Mouse (Mus musculus) kidney, postnatal 0 days (tissue): ENCODE measurements around the gene Ceacam2. TPM values are rescaled to one million over a fixed set of nuclear protein-coding genes. Genes with fewer than 3 reads are reported as not detected.
"Not testable (repeated sequence)": the region's sequence is repeated elsewhere in the genome, so short reads cannot be mapped to it uniquely, and the experiment has no call there.

Experiments used
- ATAC-seq: fragments of 200-750 bp; cut with Nextera tagmentation; replicated peaks from 2 replicates; pipeline ENCODE4 v1.8.0; 2017; ENCODE audit warnings: low read depth, moderate number of reproducible peaks, moderate TSS enrichment, moderate library complexity; ENCODE audit not compliant: low FRiP score
- DNase-seq: peaks from one replicate; pipeline ENCODE4 v3.0.0-alpha.2; 2016; ENCODE audit warnings: low spot score
- H3K27ac ChIP-seq: fragments of 300-500 bp; sonication (generic); 2 replicates; pipeline ENCODE4 v1.5.1; 2014; ENCODE audit warnings: mild to moderate bottlenecking
- H3K27me3 ChIP-seq: fragments of 300-500 bp; sonication (generic); 2 replicates; pipeline ENCODE4 v1.6.1; 2014; ENCODE audit warnings: low read length, mixed read lengths; ENCODE audit not compliant: insufficient read depth
- H3K36me3 ChIP-seq: fragments of 300-500 bp; sonication (generic); 2 replicates; pipeline ENCODE4 v1.6.1; 2014; ENCODE audit warnings: low read length, mixed read lengths; ENCODE audit not compliant: insufficient read depth
- H3K4me1 ChIP-seq: fragments of 300-500 bp; sonication (generic); replicated peaks from 2 replicates; pipeline ENCODE4 v1.6.1; 2014; ENCODE audit warnings: antibody characterized with exemption, low read length, mixed read lengths; ENCODE audit not compliant: insufficient read depth
- H3K4me2 ChIP-seq: fragments of 300-500 bp; sonication (generic); 2 replicates; pipeline ENCODE4 v1.6.1; 2014; ENCODE audit warnings: mild to moderate bottlenecking, low read length, moderate library complexity, mixed read lengths
- H3K4me3 ChIP-seq: fragments of 300-500 bp; sonication (generic); replicated peaks from 2 replicates; pipeline ENCODE4 v1.5.1; 2014; ENCODE audit warnings: low read depth, low read length
- H3K9ac ChIP-seq: fragments of 300-500 bp; sonication (generic); 2 replicates; pipeline ENCODE4 v1.6.1; 2014; ENCODE audit warnings: low read depth, low read length
- H3K9me3 ChIP-seq: fragments of 300-500 bp; sonication (generic); replicated peaks from 2 replicates; pipeline ENCODE4 v1.6.1; 2016; ENCODE audit warnings: low read length, inconsistent platforms, mixed read lengths
- CTCF ChIP-seq: IDR thresholded peaks from 2 replicates; pipeline ENCODE4 v1.5.1; 2016; ENCODE audit warnings: antibody characterized with exemption, low read depth, mild to moderate bottlenecking, moderate library complexity
- WGBS: fragments of 180-500 bp; shearing (Covaris S2); extraction: QIAGEN DNeasy Blood & Tissue Kit; methylation state at CpG from one replicate; pipeline ENCODE4 v1.1.7; 2014; 5-methylcytosine and 5-hydroxymethylcytosine counted together
- polyA plus RNA-seq: library from polyadenylated mRNA; unstranded; fragments of >200 nt; fragmentation: Nextera tagmentation; extraction: Ambion mirVana; gene quantifications from 2 replicates; pipeline ENCODE4 v1.2.1, GENCODE M21; 2015

The Ceacam2 gene
- polyA plus RNA-seq, 1 experiment from 2014 or later, result 0.07 TPM

DNA sequence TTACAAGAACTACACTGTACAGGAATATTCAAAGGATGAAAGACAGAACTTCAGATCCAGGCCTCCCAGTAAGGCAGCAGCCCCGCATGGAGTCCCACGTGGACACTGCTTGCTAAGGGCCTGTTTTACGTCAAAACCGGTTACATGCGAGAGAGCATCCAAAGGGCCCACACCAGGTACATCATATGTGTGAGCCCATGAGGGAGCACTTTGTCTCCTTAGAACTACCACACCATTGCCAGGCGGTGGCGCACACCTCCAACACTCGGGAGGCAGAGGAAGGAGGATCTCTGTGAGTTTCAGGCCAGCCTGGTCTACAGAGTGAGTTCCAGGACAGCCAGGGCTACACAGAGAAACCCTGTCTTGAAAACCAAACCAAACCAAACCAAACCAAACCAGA lies 58.9 kb downstream of the Ceacam2 start:
- not testable (repeated sequence) for H3K9me3 ChIP-seq, H3K4me3 ChIP-seq, H3K4me2 ChIP-seq, ATAC-seq, H3K4me1 ChIP-seq, H3K9ac ChIP-seq, H3K27ac ChIP-seq, DNase-seq, H3K27me3 ChIP-seq, H3K36me3 ChIP-seq
- 69% methylated on average over 8 of the region's 8 CpGs for whole genome bisulfite sequencing
- TF ChIP-seq CTCF, result 0 out of 2 replicates have a peak, but pooled peaks have one; percentile 30

DNA sequence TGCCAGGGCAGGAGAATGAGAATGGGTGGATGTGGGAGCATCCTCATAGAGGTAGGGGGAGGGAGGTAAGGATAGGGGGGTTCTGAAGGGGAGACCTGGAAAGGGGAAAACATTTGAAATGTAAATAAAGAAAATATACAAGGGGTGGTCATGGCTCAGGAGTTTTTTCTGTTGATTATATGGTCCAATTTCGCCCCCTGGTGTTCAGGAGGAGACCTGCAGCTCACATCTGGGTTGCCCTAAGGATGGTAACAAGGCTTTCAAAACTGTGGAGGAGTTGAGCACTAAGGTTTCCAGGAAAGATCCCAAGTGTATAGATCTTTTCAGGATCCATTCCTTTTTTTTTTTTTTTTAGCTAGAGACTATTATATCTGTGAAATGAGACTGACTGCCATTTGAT lies 60.2 kb downstream of the Ceacam2 start:
- DNase-seq (peak; percentile 73), ATAC-seq (no peak)
- Histone ChIP-seq H3K4me2 (no peak overlapping the region), H3K27ac (no peak overlapping the region), H3K9ac (no peak overlapping the region), H3K27me3 (no peaks in the 10 kb centered on the region), H3K4me1 (no peaks in the 10 kb centered on the region), H3K9me3 (no peaks in the 10 kb centered on the region), H3K36me3 (no peaks in the 10 kb centered on the region), H3K4me3 (no peak overlapping the region)
- WGBS, result 0% methylated on average over 1 of the region's 1 CpGs
- peak; percentile 81 for TF ChIP-seq CTCF

GRCm38 (mm10) chr7:25477752-25478093 lies 61.9 kb downstream of the Ceacam2 start:
- H3K4me2 ChIP-seq, H3K4me1 ChIP-seq, H3K9ac ChIP-seq, H3K36me3 ChIP-seq, H3K27ac ChIP-seq, H3K27me3 ChIP-seq, ATAC-seq, H3K9me3 ChIP-seq, H3K4me3 ChIP-seq, DNase-seq: not testable (repeated sequence)
- 19% methylated on average over 1 of the region's 2 CpGs for WGBS

DNA sequence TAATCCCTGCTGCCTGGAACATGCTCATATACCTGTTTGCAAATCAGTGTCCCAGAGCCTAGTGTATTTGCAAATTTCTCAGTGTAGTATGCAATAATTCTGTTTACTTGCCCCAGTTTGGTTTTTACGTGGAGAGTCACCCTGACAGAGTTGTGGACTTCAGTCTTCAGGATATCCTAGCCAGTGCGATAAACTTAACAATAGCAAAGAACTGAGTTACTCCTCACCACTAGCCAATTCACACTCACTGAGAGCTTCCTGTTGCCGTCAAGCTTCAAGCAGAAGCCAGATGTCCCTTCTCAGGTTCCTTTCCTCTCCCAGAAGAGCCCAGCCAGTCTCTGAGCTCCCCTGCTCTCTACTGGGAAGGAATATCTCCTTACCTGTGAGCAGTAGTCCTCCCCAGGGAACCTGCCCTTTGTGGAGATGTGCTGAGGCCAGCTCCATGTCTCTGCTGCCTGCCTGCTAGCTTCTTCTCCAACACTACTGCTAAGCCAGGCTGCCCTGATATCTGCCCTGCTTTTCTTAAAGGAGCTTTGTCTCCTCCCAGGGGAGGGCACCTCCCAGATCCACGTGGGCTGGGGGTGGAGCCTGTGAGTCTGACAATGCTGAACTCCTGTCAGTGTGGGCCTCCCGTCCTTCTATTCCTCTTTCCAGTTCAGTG lies 62.4 kb downstream of the Ceacam2 start, which contains the start of gene Ceacam1:
TSS of gene Ceacam1 (minus strand) at position 513 of the 661 bp plus-strand sequence.
- H3K4me2 ChIP-seq, result peak within 1 kb of the TSS; percentile 28; the same call in 1 of the 2 replicates
- not testable (repeated sequence) for H3K36me3 ChIP-seq, H3K27me3 ChIP-seq, H3K9me3 ChIP-seq, H3K27ac ChIP-seq, H3K4me1 ChIP-seq, H3K4me3 ChIP-seq, H3K9ac ChIP-seq
- ATAC-seq, result peak; percentile 77
- DNase-seq, result peak; percentile 72
- WGBS, result 12% methylated on average over 5 of the region's 5 CpGs

GRCm38 (mm10) chr7:25471821-25472220 lies 67.8 kb downstream of the Ceacam2 start:
- not testable (repeated sequence) for ATAC-seq, H3K4me3 ChIP-seq, H3K9ac ChIP-seq, H3K27me3 ChIP-seq, H3K4me2 ChIP-seq, H3K9me3 ChIP-seq, H3K27ac ChIP-seq, DNase-seq, H3K36me3 ChIP-seq, H3K4me1 ChIP-seq
- WGBS, result 86% methylated on average over 6 of the region's 6 CpGs

Other genes with a start within 250 kb of the Ceacam2 start
- 144 and 152 TPM in 2 replicates for gene Pafah1b3, start 241.9 kb downstream of the Ceacam2 start, polyA plus RNA-seq
- 0.21 and 0.26 TPM in 2 replicates for gene Prr19, start 238.4 kb downstream of the Ceacam2 start, polyA plus RNA-seq
- gene Tmem145, start 233.8 kb downstream of the Ceacam2 start, polyA plus RNA-seq, result 0.23 and 0.50 TPM in 2 replicates
- gene Megf8, start 222.7 kb downstream of the Ceacam2 start, polyA plus RNA-seq, result 8.1 and 9.6 TPM in 2 replicates
- not detected in 2 replicates for gene Cnfn, start 170.1 kb downstream of the Ceacam2 start, polyA plus RNA-seq
- 6.4 and 6.5 TPM in 2 replicates for gene Lipe, start 141.1 kb downstream of the Ceacam2 start, polyA plus RNA-seq
- 0.43 and 0.47 TPM in 2 replicates for gene Cxcl17, start 127.0 kb downstream of the Ceacam2 start, polyA plus RNA-seq
- 4.7 and 6.3 TPM in 2 replicates for gene Ceacam1, start 62.3 kb downstream of the Ceacam2 start, polyA plus RNA-seq
- 10.1 and 11.2 TPM in 2 replicates for gene Erich4, start 76.0 kb upstream of the Ceacam2 start, polyA plus RNA-seq
- gene Dmac2, start 79.6 kb upstream of the Ceacam2 start, polyA plus RNA-seq, result 68.6 and 68.9 TPM in 2 replicates
- gene B3gnt8, start 86.8 kb upstream of the Ceacam2 start, polyA plus RNA-seq, result 9.3 and 11.4 TPM in 2 replicates
- gene Bckdha, start 119.1 kb upstream of the Ceacam2 start, polyA plus RNA-seq, result 90.1 and 96.3 TPM in 2 replicates
- 76.8 and 78.6 TPM in 2 replicates for gene Exosc5, start 119.3 kb upstream of the Ceacam2 start, polyA plus RNA-seq
- 1.0 and 1.1 TPM in 2 replicates for gene Tmem91, start 135.3 kb upstream of the Ceacam2 start, polyA plus RNA-seq
- gene B9d2, start 140.9 kb upstream of the Ceacam2 start, polyA plus RNA-seq, result 31.4 and 32.3 TPM in 2 replicates
- 3.2 and 3.6 TPM in 2 replicates for gene Tgfb1, start 147.1 kb upstream of the Ceacam2 start, polyA plus RNA-seq
- gene Ccdc97, start 179.2 kb upstream of the Ceacam2 start, polyA plus RNA-seq, result 18.8 and 19.4 TPM in 2 replicates
- gene Hnrnpul1, start 214.9 kb upstream of the Ceacam2 start, polyA plus RNA-seq, result 50.0 and 56.0 TPM in 2 replicates
- gene Axl, start 248.8 kb upstream of the Ceacam2 start, polyA plus RNA-seq, result 95.7 and 110 TPM in 2 replicates